Mouse (Mus musculus): Measurements from ENCODE around the gene Psmc4. TPM values are rescaled to one million over a fixed set of nuclear protein-coding genes. Genes with fewer than 3 reads are reported as not detected.

The Psmc4 gene
- polyA plus RNA-seq (2015; fragmentation: Nextera tagmentation; extraction: Ambion mirVana) = 179 and 196 TPM in 2 replicates

DNA sequence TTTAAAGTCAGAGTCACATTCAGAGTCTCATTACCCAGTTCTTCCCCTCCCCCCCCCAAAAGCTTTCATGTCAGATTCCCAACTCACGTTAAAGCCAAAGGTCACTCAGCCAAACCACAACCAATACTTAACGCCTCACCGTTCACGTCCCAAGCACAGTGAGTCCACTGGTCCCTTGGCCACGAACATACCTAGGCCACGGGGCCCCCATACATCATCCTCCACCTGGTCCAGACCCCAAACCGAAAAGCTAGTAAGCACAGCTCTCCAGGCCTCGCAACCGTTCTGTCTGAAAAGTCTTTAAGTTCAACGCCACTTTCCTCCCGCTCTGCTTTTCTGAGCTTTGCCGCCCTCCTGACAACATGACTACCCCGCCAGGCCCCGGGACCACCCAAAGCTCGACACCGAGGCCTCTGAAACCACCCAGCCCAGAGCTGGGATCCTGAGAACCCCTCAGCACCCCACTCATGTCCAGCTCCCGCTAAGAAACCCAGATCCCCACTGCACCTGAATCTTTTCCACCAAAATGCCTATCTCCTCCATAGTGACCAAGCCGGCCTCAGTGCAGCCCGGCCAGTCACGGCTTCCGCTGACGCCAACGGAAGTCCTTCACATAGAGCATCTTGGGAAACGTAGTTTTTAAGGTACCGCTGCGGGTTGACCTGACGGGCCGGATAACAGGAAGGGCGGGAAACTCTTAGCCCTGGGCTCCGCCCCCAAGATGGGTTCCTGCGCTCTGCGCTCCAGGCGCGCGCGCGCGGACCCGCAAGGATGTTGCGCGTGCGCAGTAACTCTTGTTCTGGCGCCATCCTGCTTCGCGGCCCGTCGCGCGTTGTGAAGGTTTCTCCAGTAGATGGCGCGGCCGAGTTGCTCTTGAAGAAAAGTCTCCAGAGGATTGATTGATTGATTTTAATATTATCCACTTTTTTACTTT, at the start of gene Psmc4:
TSS of gene Psmc4 (minus strand) at position 626 of the 934 bp plus-strand sequence.

DNA sequence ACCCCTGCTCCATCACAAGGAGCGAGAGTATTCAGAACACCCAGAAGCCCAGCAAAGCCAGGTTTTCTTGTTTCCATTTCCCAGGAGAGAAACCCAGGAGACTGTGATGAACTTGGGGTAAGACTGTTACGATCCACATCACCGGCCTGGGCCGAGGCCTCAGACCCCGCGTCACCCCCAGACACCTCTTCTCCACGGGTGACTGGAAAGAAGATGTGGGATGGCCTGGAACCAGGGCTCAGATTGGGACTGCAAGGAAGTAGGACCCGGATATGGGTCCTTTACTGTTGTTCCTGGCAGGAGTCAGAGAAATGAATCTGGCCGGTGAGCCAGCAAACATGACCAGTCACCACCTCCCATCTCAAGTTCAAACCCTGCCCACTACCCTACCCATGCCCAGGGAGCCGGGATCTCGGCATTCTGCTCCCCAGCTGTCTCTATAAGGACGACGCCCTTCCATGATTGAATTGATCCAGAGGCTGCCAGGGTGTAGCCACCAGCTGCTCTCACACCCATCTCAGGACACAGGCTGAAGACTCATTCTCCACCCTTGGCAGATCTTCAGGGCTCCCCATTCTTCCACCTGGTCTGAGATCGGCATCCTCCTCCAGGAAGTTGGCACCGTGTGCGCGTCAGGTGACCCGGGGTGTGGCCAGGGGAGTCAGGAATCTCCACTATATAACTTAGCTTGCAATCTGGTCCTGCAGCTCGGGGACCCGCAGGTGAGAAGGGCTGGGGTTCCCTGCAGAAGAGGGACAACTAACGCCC, 20.8 kb upstream of the Psmc4 start, which contains the start of gene Fcgbp:
TSS of gene Fcgbp (plus strand) at position 706 of the 768 bp plus-strand sequence.

DNA sequence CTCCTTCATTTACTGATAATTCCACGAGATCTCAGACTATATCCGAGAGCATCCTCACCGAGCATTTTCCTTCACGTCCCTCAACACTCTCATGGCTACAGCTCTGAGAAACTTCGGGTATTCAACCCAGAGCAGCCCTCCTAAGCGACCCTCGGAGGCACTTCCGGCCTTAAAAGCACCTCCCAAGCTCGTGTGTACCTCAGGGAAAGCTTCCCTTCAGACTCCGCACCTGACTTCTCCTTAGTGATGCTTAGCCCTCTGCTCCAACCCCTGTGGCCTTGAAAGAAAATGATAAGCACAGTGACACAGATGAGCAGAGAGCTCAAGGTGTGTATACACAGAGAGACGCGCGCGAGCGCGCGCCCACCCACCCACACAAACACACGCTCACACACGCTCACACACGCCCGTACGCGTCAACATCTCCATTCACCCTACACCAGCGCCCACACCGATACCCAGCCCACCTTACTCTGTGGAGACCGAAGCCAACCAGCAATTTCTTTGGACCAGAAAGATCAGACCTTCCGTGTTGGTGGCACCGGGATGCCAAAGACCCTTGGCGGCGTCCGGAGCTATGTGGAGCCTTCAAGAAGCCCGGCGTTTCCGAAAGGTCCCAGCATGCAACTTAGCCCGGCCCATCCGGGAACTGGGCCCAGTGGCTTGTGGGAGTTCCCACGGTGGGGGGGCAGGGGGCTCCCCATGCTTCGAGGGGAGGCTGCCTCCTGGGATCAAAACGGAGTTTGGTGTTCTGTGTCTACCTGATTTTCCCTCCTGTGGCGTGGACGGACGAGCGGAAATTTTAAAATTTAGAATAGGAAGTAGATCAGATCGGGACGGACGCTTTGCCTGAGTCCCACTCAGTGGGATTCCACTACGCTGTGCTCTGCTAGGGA, 36.1 kb downstream of the Psmc4 start, which contains the start of gene Zfp850:
TSS of gene Zfp850 (minus strand) at position 567 of the 896 bp plus-strand sequence.

Other genes with a start within 250 kb of the Psmc4 start
- 0.87 and 0.96 TPM in 2 replicates for gene Zfp626, start 242.9 kb downstream of the Psmc4 start, polyA plus RNA-seq (2015; fragmentation: Nextera tagmentation; extraction: Ambion mirVana)
- gene Zfp59, start 211.5 kb downstream of the Psmc4 start, polyA plus RNA-seq (2015; fragmentation: Nextera tagmentation; extraction: Ambion mirVana) = 2.7 and 2.9 TPM in 2 replicates
- gene Zfp607a, start 192.6 kb downstream of the Psmc4 start, polyA plus RNA-seq (2015; fragmentation: Nextera tagmentation; extraction: Ambion mirVana) = 1.8 TPM in 2 replicates
- 3.1 and 3.4 TPM in 2 replicates for gene Zfp974, start 120.6 kb downstream of the Psmc4 start, polyA plus RNA-seq (2015; fragmentation: Nextera tagmentation; extraction: Ambion mirVana)
- gene Zfp780b, start 70.9 kb downstream of the Psmc4 start, polyA plus RNA-seq (2015; fragmentation: Nextera tagmentation; extraction: Ambion mirVana) = 7.2 and 7.6 TPM in 2 replicates
- gene Zfp850, start 36.0 kb downstream of the Psmc4 start, polyA plus RNA-seq (2015; fragmentation: Nextera tagmentation; extraction: Ambion mirVana) = 0.55 and 0.78 TPM in 2 replicates
- not detected in 2 replicates for gene Fcgbp, start 21.1 kb upstream of the Psmc4 start, polyA plus RNA-seq (2015; fragmentation: Nextera tagmentation; extraction: Ambion mirVana)
- not detected in 2 replicates for gene 9530053A07Rik, start 79.4 kb upstream of the Psmc4 start, polyA plus RNA-seq (2015; fragmentation: Nextera tagmentation; extraction: Ambion mirVana)
- 38.9 and 55.1 TPM in 2 replicates for gene Fbl, start 119.6 kb upstream of the Psmc4 start, polyA plus RNA-seq (2015; fragmentation: Nextera tagmentation; extraction: Ambion mirVana)
- gene Dyrk1b, start 129.4 kb upstream of the Psmc4 start, polyA plus RNA-seq (2015; fragmentation: Nextera tagmentation; extraction: Ambion mirVana) = 49.8 and 62.1 TPM in 2 replicates
- 7.0 and 7.9 TPM in 2 replicates for gene Eid2, start 217.8 kb upstream of the Psmc4 start, polyA plus RNA-seq (2015; fragmentation: Nextera tagmentation; extraction: Ambion mirVana)
- 9.4 and 10.3 TPM in 2 replicates for gene Eid2b, start 227.6 kb upstream of the Psmc4 start, polyA plus RNA-seq (2015; fragmentation: Nextera tagmentation; extraction: Ambion mirVana)
- gene Selenov, start 241.1 kb upstream of the Psmc4 start, polyA plus RNA-seq (2015; fragmentation: Nextera tagmentation; extraction: Ambion mirVana) = 0.16 TPM in 1 of 2 replicates, not detected in the other